Mouse (Mus musculus) forebrain, embryonic 16.5 days (tissue): ENCODE measurements at regions not wholly inside any gene's neighbourhood (a gene's known extent, or its start where the extent isn't known, plus 50 kb on each side); places are given as distances from the start of the nearest gene placed in this dataset.
A peak's percentile ranks its signal among the peaks of the same experiment; 100 is the strongest.
"Not testable (repeated sequence)": the region's sequence is repeated elsewhere in the genome, so short reads cannot be mapped to it uniquely, and the experiment has no call there.

Source experiments
- ATAC-seq: fragments of 200-750 bp; cut with Nextera tagmentation; 2 replicates; pipeline ENCODE4 v1.8.0; 2017; ENCODE audit warnings: mild to moderate bottlenecking, moderate library complexity
- H3K27ac ChIP-seq: fragments of 300-500 bp; sonication (generic); 2 replicates; pipeline ENCODE4 v1.5.1; 2014; ENCODE audit warnings: low read length, control low read depth
- H3K27me3 ChIP-seq: fragments of 300-500 bp; sonication (generic); replicated peaks from 2 replicates; pipeline ENCODE4 v1.6.1; 2014; ENCODE audit warnings: low read length; ENCODE audit not compliant: control insufficient read depth, insufficient read depth
- H3K36me3 ChIP-seq: fragments of 300-500 bp; sonication (generic); 2 replicates; pipeline ENCODE4 v1.6.1; 2014; ENCODE audit not compliant: control insufficient read depth, insufficient read depth
- H3K4me1 ChIP-seq: fragments of 300-500 bp; sonication (generic); replicated peaks from 2 replicates; pipeline ENCODE4 v1.6.1; 2014; ENCODE audit warnings: low read length; ENCODE audit not compliant: control insufficient read depth, insufficient read depth
- H3K4me2 ChIP-seq: fragments of 300-500 bp; sonication (generic); 2 replicates; pipeline ENCODE4 v1.6.1; 2014; ENCODE audit warnings: mild to moderate bottlenecking, low read length, control low read depth
- H3K4me3 ChIP-seq: fragments of 300-500 bp; sonication (generic); replicated peaks from 2 replicates; pipeline ENCODE4 v1.5.1; 2014; ENCODE audit warnings: mild to moderate bottlenecking, low read length, control low read depth
- H3K9ac ChIP-seq: fragments of 300-500 bp; sonication (generic); replicated peaks from 2 replicates; pipeline ENCODE4 v1.6.1; 2014; ENCODE audit warnings: low read depth, low read length, control low read depth
- H3K9me3 ChIP-seq: fragments of 300-500 bp; sonication (generic); 2 replicates; pipeline ENCODE4 v1.6.1; 2016; ENCODE audit warnings: low read length; ENCODE audit not compliant: control insufficient read depth
- WGBS: fragments of 180-500 bp; shearing (Covaris S2); extraction: QIAGEN DNeasy Blood & Tissue Kit; methylation state at CpG from one replicate; pipeline ENCODE4 v1.1.7; 2014; 5-methylcytosine and 5-hydroxymethylcytosine counted together

DNA sequence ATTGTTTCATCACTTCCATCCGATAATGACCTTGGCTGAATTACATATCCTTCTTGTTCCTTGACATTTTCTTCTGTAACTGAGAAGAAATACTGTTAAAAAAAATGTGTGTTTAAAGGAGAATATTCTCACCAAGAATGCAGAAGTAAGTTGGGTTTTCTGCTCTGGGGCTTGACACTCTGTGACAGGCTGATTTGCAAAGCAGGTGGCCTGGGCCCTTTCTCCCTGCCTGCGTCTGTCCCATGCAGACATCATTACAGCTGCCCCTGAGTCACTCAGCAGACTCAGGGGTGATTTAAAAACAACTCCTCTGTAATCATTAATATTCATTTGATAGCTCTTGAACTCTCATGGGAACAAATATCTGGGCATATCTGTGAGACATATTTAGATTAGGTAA is 229.4 kb upstream of the Synpr start:
- Histone ChIP-seq H3K36me3 (no peaks in the 10 kb centered on the region), H3K27me3 (no peaks in the 10 kb centered on the region), H3K27ac (no peak overlapping the region), H3K9me3 (no peaks in the 10 kb centered on the region), H3K4me2 (no peak overlapping the region), H3K9ac (no peak overlapping the region), H3K4me3 (no peak overlapping the region), H3K4me1 (no peaks in the 10 kb centered on the region)
- WGBS: 69% methylated on average over 2 of the region's 2 CpGs
- ATAC-seq: no peak

- H3K9ac ChIP-seq, H3K4me2 ChIP-seq, H3K4me3 ChIP-seq, H3K9me3 ChIP-seq, H3K36me3 ChIP-seq, H3K27me3 ChIP-seq, H3K27ac ChIP-seq, H3K4me1 ChIP-seq, ATAC-seq: not testable (repeated sequence)
- 28% methylated on average over 3 of the region's 3 CpGs for WGBS
Measured at GRCm38 (mm10) chr14:13042536-13042935, 219.7 kb upstream of the Cadps start.

DNA sequence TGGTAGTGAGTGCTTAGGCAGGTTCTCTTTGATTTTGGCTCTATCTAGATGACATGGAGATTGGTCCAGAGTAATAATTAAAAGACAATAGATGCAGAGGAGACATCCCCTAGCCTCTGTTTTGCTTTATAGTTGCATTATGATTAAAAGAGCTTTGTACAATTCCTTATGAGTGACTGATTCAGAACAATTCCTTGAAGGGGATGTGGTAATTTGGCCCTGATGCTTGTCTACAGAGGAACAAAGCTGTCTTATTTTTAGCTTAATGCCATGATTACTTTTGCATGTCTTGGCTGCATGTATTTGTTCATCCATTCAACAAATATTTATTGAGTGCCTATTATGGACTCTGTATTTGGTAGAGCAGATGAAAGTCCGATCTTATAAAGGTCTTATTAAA is 218.9 kb upstream of the Cadps start:
- Histone ChIP-seq H3K4me2 (no peak overlapping the region), H3K4me3 (no peak overlapping the region), H3K27ac (no peak overlapping the region), H3K9me3 (no peaks in the 10 kb centered on the region), H3K36me3 (no peaks in the 10 kb centered on the region), H3K9ac (no peak overlapping the region), H3K27me3 (no peaks in the 10 kb centered on the region), H3K4me1 (no peaks in the 10 kb centered on the region)
- 28% methylated on average over 1 of the region's 1 CpGs for WGBS
- ATAC-seq: peak; percentile 31; the same call in 1 of the 2 replicates

GRCm38 (mm10) chr14:13040176-13040575 is 217.3 kb upstream of the Cadps start:
- Histone ChIP-seq H3K36me3 (no peaks in the 10 kb centered on the region), H3K27me3 (no peaks in the 10 kb centered on the region), H3K4me3 (no peak overlapping the region), H3K4me2 (no peak overlapping the region), H3K9me3 (no peaks in the 10 kb centered on the region), H3K27ac (no peak overlapping the region), H3K4me1 (no peaks in the 10 kb centered on the region), H3K9ac (no peak overlapping the region)
- no peak for ATAC-seq
- WGBS: 67% methylated on average over 2 of the region's 2 CpGs

- H3K27ac ChIP-seq: no peak overlapping the region
- no peaks in the 10 kb centered on the region for H3K36me3 ChIP-seq
- H3K9me3 ChIP-seq: no peaks in the 10 kb centered on the region
- no peak for ATAC-seq
- no peak overlapping the region for H3K4me2 ChIP-seq
- 94% methylated on average over 2 of the region's 2 CpGs for WGBS
- H3K27me3 ChIP-seq: no peaks in the 10 kb centered on the region
- no peak overlapping the region for H3K4me3 ChIP-seq
- H3K4me1 ChIP-seq: no peaks in the 10 kb centered on the region
- H3K9ac ChIP-seq: no peak overlapping the region
Measured at GRCm38 (mm10) chr14:13037426-13037825, 214.5 kb upstream of the Cadps start.

GRCm38 (mm10) chr14:13029794-13030193 is 206.9 kb upstream of the Cadps start:
- H3K4me1 ChIP-seq: no peaks in the 10 kb centered on the region
- H3K36me3 ChIP-seq: no peaks in the 10 kb centered on the region
- WGBS: 86% methylated on average over 2 of the region's 2 CpGs
- no peaks in the 10 kb centered on the region for H3K9me3 ChIP-seq
- no peaks in the 10 kb centered on the region for H3K27me3 ChIP-seq
- no peak overlapping the region for H3K4me2 ChIP-seq
- no peak overlapping the region for H3K9ac ChIP-seq
- no peak for ATAC-seq
- no peak overlapping the region for H3K4me3 ChIP-seq
- no peak overlapping the region for H3K27ac ChIP-seq

GRCm38 (mm10) chr14:13022744-13023143 is 199.9 kb upstream of the Cadps start:
- Histone ChIP-seq H3K4me3 (no peak overlapping the region), H3K27ac (no peak overlapping the region), H3K9me3 (no peaks in the 10 kb centered on the region), H3K4me1 (no peaks in the 10 kb centered on the region), H3K27me3 (no peaks in the 10 kb centered on the region), H3K9ac (no peak overlapping the region), H3K4me2 (no peak overlapping the region), H3K36me3 (no peaks in the 10 kb centered on the region)
- no peak for ATAC-seq

DNA sequence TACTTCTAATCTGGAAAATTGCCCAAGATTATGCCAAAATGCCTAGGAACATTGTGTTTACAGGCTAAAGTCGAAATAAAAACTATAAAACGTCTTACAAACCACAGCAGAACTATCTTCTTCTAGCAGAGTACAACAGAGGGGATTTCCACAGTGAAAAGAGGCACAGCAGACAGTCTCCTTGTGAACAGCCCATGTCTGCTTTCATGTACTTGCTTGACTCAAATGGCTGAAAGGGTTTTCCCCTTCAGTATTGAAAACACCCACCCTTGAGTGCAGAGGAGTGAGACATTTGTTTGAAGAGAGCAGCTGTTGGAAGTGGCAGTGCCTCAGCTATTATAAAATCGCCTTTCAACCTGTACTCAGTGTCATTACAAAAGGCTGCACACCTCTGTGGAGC is 188.2 kb upstream of the Cadps start:
- Histone ChIP-seq H3K27ac (no peak overlapping the region), H3K36me3 (no peaks in the 10 kb centered on the region), H3K4me1 (no peaks in the 10 kb centered on the region), H3K4me3 (no peak overlapping the region), H3K9me3 (no peaks in the 10 kb centered on the region), H3K27me3 (no peaks in the 10 kb centered on the region), H3K9ac (no peak overlapping the region), H3K4me2 (no peak overlapping the region)
- WGBS: 70% methylated on average over 3 of the region's 3 CpGs
- ATAC-seq: no peak

GRCm38 (mm10) chr14:13000997-13001699 is 178.3 kb upstream of the Cadps start:
- ATAC-seq: no peak
- no peak overlapping the region for H3K4me3 ChIP-seq
- no peak overlapping the region for H3K9ac ChIP-seq
- H3K4me2 ChIP-seq: no peak overlapping the region
- no peaks in the 10 kb centered on the region for H3K4me1 ChIP-seq
- H3K36me3 ChIP-seq: no peaks in the 10 kb centered on the region
- no peaks in the 10 kb centered on the region for H3K27me3 ChIP-seq
- no peaks in the 10 kb centered on the region for H3K9me3 ChIP-seq
- WGBS: 81% methylated on average over 1 of the region's 1 CpGs
- no peak overlapping the region for H3K27ac ChIP-seq

DNA sequence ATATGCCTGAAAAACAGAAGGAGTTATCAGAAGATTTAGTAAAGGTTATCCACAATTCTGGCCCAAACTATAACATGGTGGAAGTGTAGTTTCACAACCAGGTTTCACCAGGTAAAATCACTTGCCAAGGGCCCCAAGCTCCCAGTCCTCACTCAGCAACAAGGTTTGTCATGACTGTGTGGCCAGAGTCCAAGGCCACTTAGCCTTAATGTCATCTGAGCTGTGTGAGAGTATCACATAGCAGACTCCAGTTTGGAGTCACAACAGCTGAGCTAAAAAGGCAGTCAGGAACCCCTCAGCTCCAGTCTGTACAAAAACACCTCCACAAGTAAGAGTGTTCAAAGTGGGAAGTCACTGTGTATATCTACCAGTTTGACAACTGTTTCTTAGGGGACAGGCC is 156.5 kb upstream of the Cadps start:
- Histone ChIP-seq H3K4me3 (no peak overlapping the region), H3K9ac (no peak overlapping the region), H3K27me3 (no peaks in the 10 kb centered on the region), H3K4me2 (no peak overlapping the region), H3K36me3 (no peaks in the 10 kb centered on the region), H3K27ac (no peak overlapping the region), H3K9me3 (no peaks in the 10 kb centered on the region), H3K4me1 (no peaks in the 10 kb centered on the region)
- no peak for ATAC-seq
